8 mouse cellular contexts compared by ENCODE assay signal in genomic region chr5:36811413-36811812, GRCm38 (mm10). TPM values are rescaled to one million over a fixed set of nuclear protein-coding genes. Genes with fewer than 3 reads are reported as not detected.
DNase-seq lines count a peak whose midpoint lies in the region; ATAC-seq lines count a peak whose summit lies in the region.

No protein-coding gene starts in this region.

- 30% methylated on average over 3 of the region's 3 CpGs for WGBS in forebrain, embryonic 10.5 days
- 24% methylated on average over 3 of the region's 3 CpGs for WGBS in hindbrain, embryonic 12.5 days
- WGBS in midbrain, embryonic 15.5 days, result 25% methylated on average over 3 of the region's 3 CpGs
- 31% methylated on average over 3 of the region's 3 CpGs for WGBS in stomach, embryonic 16.5 days

- peaks cover 14% of the 10 kb centered on the region for H3K36me3 ChIP-seq in forebrain, embryonic 10.5 days (replicated peaks)
- H3K36me3 ChIP-seq in hindbrain, embryonic 12.5 days, result peaks cover 16% of the 10 kb centered on the region
- no peaks in the 10 kb centered on the region for H3K36me3 ChIP-seq in midbrain, embryonic 15.5 days (replicated peaks)
- no peaks in the 10 kb centered on the region for H3K36me3 ChIP-seq in stomach, embryonic 16.5 days (ENCODE audit: control insufficient read depth, insufficient read depth, low read length)

- H3K27ac ChIP-seq in forebrain, embryonic 10.5 days, result no peak overlapping the region
- no peak overlapping the region for H3K27ac ChIP-seq in hindbrain, embryonic 12.5 days
- H3K27ac ChIP-seq in midbrain, embryonic 15.5 days, result no peak overlapping the region
- no peak overlapping the region for H3K27ac ChIP-seq in stomach, embryonic 16.5 days (ENCODE audit: low read length)

- intact Hi-C loops in left cerebral cortex, postnatal 36 days (cut with DNase I), result no loop called here

- peak; percentile 55 for DNase-seq in right cerebral cortex, adult 18-20 months
- DNase-seq in right cerebral cortex, postnatal 36 days (ENCODE audit: low spot score in 2 of 2), result no peak
- peak; percentile 47 for DNase-seq in c-Kit-negative CD71-positive TER-119-positive erythroid progenitor cells, embryonic 14.5 days (ENCODE audit: low read depth, low spot score)
- DNase-seq in forebrain, embryonic 10.5 days (ENCODE audit: extremely low spot score, low spot score), result peak; percentile 71
- DNase-seq in left cerebral cortex, postnatal 36 days (ENCODE audit: low spot score in 2 of 2), result peak; percentile 40 to 49

- H3K27me3 ChIP-seq in forebrain, embryonic 10.5 days (ENCODE audit: poor library complexity, severe bottlenecking), result no peaks in the 10 kb centered on the region
- no peaks in the 10 kb centered on the region for H3K27me3 ChIP-seq in hindbrain, embryonic 12.5 days
- H3K27me3 ChIP-seq in midbrain, embryonic 15.5 days (replicated peaks), result no peaks in the 10 kb centered on the region
- no peaks in the 10 kb centered on the region for H3K27me3 ChIP-seq in stomach, embryonic 16.5 days (ENCODE audit: control insufficient read depth, insufficient read depth, low read length)

- no peaks in the 10 kb centered on the region for H3K4me1 ChIP-seq in forebrain, embryonic 10.5 days
- H3K4me1 ChIP-seq in hindbrain, embryonic 12.5 days, result no peaks in the 10 kb centered on the region
- H3K4me1 ChIP-seq in midbrain, embryonic 15.5 days, result no peaks in the 10 kb centered on the region
- no peaks in the 10 kb centered on the region for H3K4me1 ChIP-seq in stomach, embryonic 16.5 days (ENCODE audit: control insufficient read depth, insufficient read depth, low read length)

- H3K9ac ChIP-seq in hindbrain, embryonic 12.5 days, result no peak overlapping the region
- H3K9ac ChIP-seq in midbrain, embryonic 15.5 days, result no peak overlapping the region
- H3K9ac ChIP-seq in stomach, embryonic 16.5 days (ENCODE audit: low read length), result no peak overlapping the region

- no peak overlapping the region for H3K4me3 ChIP-seq in forebrain, embryonic 10.5 days
- no peak overlapping the region for H3K4me3 ChIP-seq in hindbrain, embryonic 12.5 days
- H3K4me3 ChIP-seq in midbrain, embryonic 15.5 days, result no peak overlapping the region
- H3K4me3 ChIP-seq in stomach, embryonic 16.5 days (replicated peaks; ENCODE audit: low read length), result no peak overlapping the region

- no peak overlapping the region for H3K4me2 ChIP-seq in hindbrain, embryonic 12.5 days (replicated peaks)
- no peak overlapping the region for H3K4me2 ChIP-seq in midbrain, embryonic 15.5 days
- no peak overlapping the region for H3K4me2 ChIP-seq in stomach, embryonic 16.5 days (ENCODE audit: low read depth, low read length)

- H3K9me3 ChIP-seq in forebrain, embryonic 10.5 days, result no peaks in the 10 kb centered on the region
- no peaks in the 10 kb centered on the region for H3K9me3 ChIP-seq in hindbrain, embryonic 12.5 days (replicated peaks)
- no peaks in the 10 kb centered on the region for H3K9me3 ChIP-seq in midbrain, embryonic 15.5 days
- H3K9me3 ChIP-seq in stomach, embryonic 16.5 days (replicated peaks; ENCODE audit: control insufficient read depth, low read length), result no peaks in the 10 kb centered on the region

- ATAC-seq in hindbrain, embryonic 12.5 days (ENCODE audit: low FRiP score), result peak; percentile 43; the same call in 1 of the 2 replicates
- peak; percentile 68 for ATAC-seq in midbrain, embryonic 15.5 days (replicated peaks)
- ATAC-seq in stomach, embryonic 16.5 days (ENCODE audit: insufficient read depth, low FRiP score), result peak; percentile 27; the same call in 1 of the 2 replicates

RNA-seq across cellular contexts. Expression of gene Mrfap1, which starts 14.8 kb away (rescaled TPM):
- polyA plus RNA-seq in forebrain, embryonic 10.5 days (2016; fragmentation: Nextera tagmentation; extraction: Ambion mirVana), result 435 and 463 TPM in 2 replicates
- 495 and 532 TPM in 2 replicates for polyA plus RNA-seq in hindbrain, embryonic 12.5 days (2016; fragmentation: Nextera tagmentation; extraction: Ambion mirVana)
- total RNA-seq in left cerebral cortex, postnatal 36 days (2021), result 100 to 1,000 TPM; 404 to 446 TPM
- 289 and 308 TPM in 2 replicates for polyA plus RNA-seq in midbrain, embryonic 15.5 days (2015; fragmentation: Nextera tagmentation; extraction: Ambion mirVana)
- 279 and 321 TPM in 2 replicates for polyA plus RNA-seq in stomach, embryonic 16.5 days (2015; fragmentation: Nextera tagmentation; extraction: Ambion mirVana)

RNA-seq across cellular contexts. Expression of gene Man2b2, which starts 19.0 kb away (rescaled TPM):
- 12.3 and 13.0 TPM in 2 replicates for polyA plus RNA-seq in forebrain, embryonic 10.5 days (2016; fragmentation: Nextera tagmentation; extraction: Ambion mirVana)
- polyA plus RNA-seq in hindbrain, embryonic 12.5 days (2016; fragmentation: Nextera tagmentation; extraction: Ambion mirVana), result 16.1 and 16.7 TPM in 2 replicates
- 10 to 100 TPM; 29.6 to 30.6 TPM for total RNA-seq in left cerebral cortex, postnatal 36 days (2021)
- polyA plus RNA-seq in midbrain, embryonic 15.5 days (2015; fragmentation: Nextera tagmentation; extraction: Ambion mirVana), result 11.7 and 13.1 TPM in 2 replicates
- 21.8 and 22.8 TPM in 2 replicates for polyA plus RNA-seq in stomach, embryonic 16.5 days (2015; fragmentation: Nextera tagmentation; extraction: Ambion mirVana)

RNA-seq across cellular contexts. Expression of gene Ppp2r2c, which starts 56.9 kb away (rescaled TPM):
- 0.68 and 0.78 TPM in 2 replicates for polyA plus RNA-seq in forebrain, embryonic 10.5 days (2016; fragmentation: Nextera tagmentation; extraction: Ambion mirVana)
- 7.6 and 8.0 TPM in 2 replicates for polyA plus RNA-seq in hindbrain, embryonic 12.5 days (2016; fragmentation: Nextera tagmentation; extraction: Ambion mirVana)
- 100 to 1,000 TPM; 464 to 526 TPM for total RNA-seq in left cerebral cortex, postnatal 36 days (2021)
- 54.7 and 55.3 TPM in 2 replicates for polyA plus RNA-seq in midbrain, embryonic 15.5 days (2015; fragmentation: Nextera tagmentation; extraction: Ambion mirVana)
- polyA plus RNA-seq in stomach, embryonic 16.5 days (2015; fragmentation: Nextera tagmentation; extraction: Ambion mirVana), result 0.63 and 0.76 TPM in 2 replicates

Comparison
In these comparisons a context has a peak if more than half of its experiments do, and no peak if none do; other contexts are left out.
1. DNase-seq: peak in right cerebral cortex, adult 18-20 months (single experiment), c-Kit-negative CD71-positive TER-119-positive erythroid progenitor cells, embryonic 14.5 days (single experiment), forebrain, embryonic 10.5 days (single experiment) and left cerebral cortex, postnatal 36 days (2 of 2); none in right cerebral cortex, postnatal 36 days (0 of 2).
2. Peak in every context shown above with its lines, with median percentiles within 50 percentile points of each other: ATAC-seq.